Mouse (Mus musculus): ENCODE results near the gene Dnah5. TPM values are rescaled to one million over a fixed set of nuclear protein-coding genes. Genes with fewer than 3 reads are reported as not detected.
A peak's percentile ranks its signal among the peaks of the same experiment; 100 is the strongest.

Dnah5 gene
- polyA plus RNA-seq (2012; ENCODE audit: insufficient read depth, insufficient read length, missing spikeins) = not detected in 2 replicates

- TF ChIP-seq CTCF (IDR thresholded peaks at IDR 0.05; ENCODE audit: low read depth, low read length) (no peak), POLR2A (IDR thresholded peaks at IDR 0.05; ENCODE audit: borderline replicate concordance, low read depth, low read length) (no peak)
Observed at GRCm38 (mm10) chr15:28203111-28204075, at the start of gene Dnah5. Gene Dnah5 (plus strand): TSS chr15:28203752.

GRCm38 (mm10) chr15:28154822-28155501, 48.6 kb upstream of the Dnah5 start:
- TF ChIP-seq CTCF (IDR thresholded peaks at IDR 0.05; ENCODE audit: low read depth, low read length) (no peak), POLR2A (IDR thresholded peaks at IDR 0.05; ENCODE audit: borderline replicate concordance, low read depth, low read length) (no peak)
- no peak overlapping the region for H3K27ac ChIP-seq (ENCODE audit: insufficient read depth, low read depth, low read length)
- peaks cover 9% of the 10 kb centered on the region for H3K4me1 ChIP-seq (ENCODE audit: control insufficient read depth, insufficient read depth, low read length)
- no peak overlapping the region for H3K4me3 ChIP-seq (ENCODE audit: insufficient read depth, low read length)

More at GRCm38 (mm10) chr15:28203111-28204075, at the start of gene Dnah5:
- no peak within 1 kb of the TSS for H3K4me3 ChIP-seq (ENCODE audit: insufficient read depth, low read length)
- H3K4me1 ChIP-seq (ENCODE audit: control insufficient read depth, insufficient read depth, low read length) = no peaks in the 10 kb centered on the region
- no peak within 1 kb of the TSS for H3K27ac ChIP-seq (ENCODE audit: insufficient read depth, low read depth, low read length)

GRCm38 (mm10) chr15:28158771-28159489, 44.6 kb upstream of the Dnah5 start:
- TF ChIP-seq CTCF (IDR thresholded peaks at IDR 0.05; ENCODE audit: low read depth, low read length) = no peak
- no peak for TF ChIP-seq POLR2A (IDR thresholded peaks at IDR 0.05; ENCODE audit: borderline replicate concordance, low read depth, low read length)
- peak overlapping the region; percentile 70 for H3K27ac ChIP-seq (ENCODE audit: insufficient read depth, low read depth, low read length)
- H3K4me1 ChIP-seq (ENCODE audit: control insufficient read depth, insufficient read depth, low read length) = peaks cover 12% of the 10 kb centered on the region
- peak overlapping the region; percentile 69 for H3K4me3 ChIP-seq (ENCODE audit: insufficient read depth, low read length)

GRCm38 (mm10) chr15:28162291-28162690, 41.3 kb upstream of the Dnah5 start:
- H3K27ac ChIP-seq (ENCODE audit: insufficient read depth, low read depth, low read length) = no peak overlapping the region
- H3K4me3 ChIP-seq (ENCODE audit: insufficient read depth, low read length) = no peak overlapping the region
- peaks cover 12% of the 10 kb centered on the region for H3K4me1 ChIP-seq (ENCODE audit: control insufficient read depth, insufficient read depth, low read length)
- TF ChIP-seq CTCF (IDR thresholded peaks at IDR 0.05; ENCODE audit: low read depth, low read length) = no peak
- TF ChIP-seq POLR2A (IDR thresholded peaks at IDR 0.05; ENCODE audit: borderline replicate concordance, low read depth, low read length) = no peak

GRCm38 (mm10) chr15:28165234-28165633, 38.3 kb upstream of the Dnah5 start:
- Histone ChIP-seq H3K4me1 (ENCODE audit: control insufficient read depth, insufficient read depth, low read length) (peaks cover 2% of the 10 kb centered on the region; the same call in 1 of the 2 replicates), H3K4me3 (ENCODE audit: insufficient read depth, low read length) (no peak overlapping the region), H3K27ac (ENCODE audit: insufficient read depth, low read depth, low read length) (no peak overlapping the region)
- no peak for TF ChIP-seq CTCF (IDR thresholded peaks at IDR 0.05; ENCODE audit: low read depth, low read length)
- TF ChIP-seq POLR2A (IDR thresholded peaks at IDR 0.05; ENCODE audit: borderline replicate concordance, low read depth, low read length) = no peak

- no peak for TF ChIP-seq CTCF (IDR thresholded peaks at IDR 0.05; ENCODE audit: low read depth, low read length)
- Histone ChIP-seq H3K4me1 (ENCODE audit: control insufficient read depth, insufficient read depth, low read length) (peaks cover 2% of the 10 kb centered on the region; the same call in 1 of the 2 replicates), H3K4me3 (ENCODE audit: insufficient read depth, low read length) (no peak overlapping the region), H3K27ac (ENCODE audit: insufficient read depth, low read depth, low read length) (no peak overlapping the region)
Observed at GRCm38 (mm10) chr15:28166090-28166489, 37.5 kb upstream of the Dnah5 start.

DNA sequence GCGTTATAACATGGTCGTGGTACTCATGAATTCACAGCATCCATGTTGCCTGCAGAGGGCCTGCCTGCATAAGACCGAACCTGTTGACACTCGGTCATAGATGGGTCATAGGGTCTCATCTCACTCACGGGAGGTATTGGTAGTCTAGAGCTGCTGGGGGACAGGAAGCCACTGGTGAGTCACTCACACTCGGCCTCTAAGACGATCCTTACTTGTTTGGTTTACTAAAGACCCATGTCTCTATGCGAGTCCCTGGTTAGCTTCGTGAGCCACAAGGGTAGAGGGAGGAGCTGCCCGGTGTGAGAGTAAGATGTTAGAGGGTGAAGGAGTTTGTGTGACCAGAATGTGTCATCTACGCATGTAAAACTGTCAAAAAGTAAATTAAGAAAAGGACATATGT, 24.6 kb upstream of the Dnah5 start:
- Histone ChIP-seq H3K4me3 (ENCODE audit: insufficient read depth, low read length) (no peak overlapping the region), H3K27ac (ENCODE audit: insufficient read depth, low read depth, low read length) (no peak overlapping the region), H3K4me1 (ENCODE audit: control insufficient read depth, insufficient read depth, low read length) (no peaks in the 10 kb centered on the region)
- no peak for TF ChIP-seq CTCF (IDR thresholded peaks at IDR 0.05; ENCODE audit: low read depth, low read length)
- no peak for TF ChIP-seq POLR2A (IDR thresholded peaks at IDR 0.05; ENCODE audit: borderline replicate concordance, low read depth, low read length)

DNA sequence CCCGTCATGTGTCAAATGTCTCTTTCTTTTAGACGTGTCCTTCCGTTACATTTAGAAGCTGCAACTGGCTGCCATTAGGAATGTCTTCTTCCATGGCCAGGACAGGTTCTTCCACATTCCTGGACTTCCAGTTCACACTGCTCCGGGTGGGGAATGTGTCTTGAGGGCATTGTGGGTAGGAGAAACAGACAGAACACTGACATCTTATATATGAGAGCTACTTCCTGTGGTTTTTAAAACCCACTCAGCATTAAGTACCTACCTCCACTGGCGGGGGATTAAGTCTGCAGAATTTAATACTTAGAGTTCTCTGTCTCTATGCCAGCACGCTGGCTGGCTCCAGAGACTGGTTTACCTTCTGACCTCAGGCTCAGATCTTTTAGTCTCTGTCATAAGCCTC, 24.0 kb upstream of the Dnah5 start:
- TF ChIP-seq POLR2A (IDR thresholded peaks at IDR 0.05; ENCODE audit: borderline replicate concordance, low read depth, low read length) (no peak), CTCF (IDR thresholded peaks at IDR 0.05; ENCODE audit: low read depth, low read length) (no peak)
- Histone ChIP-seq H3K27ac (ENCODE audit: insufficient read depth, low read depth, low read length) (no peak overlapping the region), H3K4me3 (ENCODE audit: insufficient read depth, low read length) (no peak overlapping the region), H3K4me1 (ENCODE audit: control insufficient read depth, insufficient read depth, low read length) (no peaks in the 10 kb centered on the region)

DNA sequence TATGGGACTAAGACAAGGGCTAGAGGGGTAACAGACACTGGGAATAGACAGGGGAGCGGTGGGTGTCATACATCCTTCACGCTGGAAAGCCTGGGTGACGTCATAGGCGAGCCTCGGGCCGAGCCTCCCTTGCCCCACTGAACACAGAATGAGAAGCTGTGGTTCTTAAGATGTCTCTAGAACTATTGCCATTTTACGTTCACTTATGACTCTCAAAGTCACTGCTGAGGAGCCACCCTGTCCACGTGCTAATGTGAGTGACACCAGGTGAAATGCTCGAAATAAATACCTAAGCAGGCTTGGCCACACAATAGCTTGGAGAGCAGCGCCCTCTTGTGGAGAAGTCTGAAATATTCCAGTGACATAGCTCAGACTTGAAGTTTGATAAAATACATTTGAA, 21.7 kb upstream of the Dnah5 start:
- no peak for TF ChIP-seq POLR2A (IDR thresholded peaks at IDR 0.05; ENCODE audit: borderline replicate concordance, low read depth, low read length)
- peak; percentile 92 for TF ChIP-seq CTCF (IDR thresholded peaks at IDR 0.05; ENCODE audit: low read depth, low read length)
- Histone ChIP-seq H3K27ac (ENCODE audit: insufficient read depth, low read depth, low read length) (no peak overlapping the region), H3K4me1 (ENCODE audit: control insufficient read depth, insufficient read depth, low read length) (no peaks in the 10 kb centered on the region), H3K4me3 (ENCODE audit: insufficient read depth, low read length) (peak overlapping the region; percentile 41)

Data from bone marrow macrophage, adult 2 months (primary cell).